Mouse (Mus musculus) kidney, adult 2 months (tissue): ENCODE results near the gene Ctbs. TPM values are rescaled to one million over a fixed set of nuclear protein-coding genes. Genes with fewer than 3 reads are reported as not detected.

Source experiments
- DNase-seq: peaks from one replicate; pipeline ENCODE4 v3.0.0; 2021
- H3K27ac ChIP-seq: fragments of 200-500 bp; 2 replicates; pipeline ENCODE4 v1.5.1; 2012; ENCODE audit warnings: low read depth, low read length, control low read depth, inconsistent platforms; ENCODE audit not compliant: insufficient read depth
- H3K27me3 ChIP-seq: fragments of 200-500 bp; replicated peaks from 2 replicates; pipeline ENCODE4 v1.6.1; 2012; ENCODE audit warnings: mild to moderate bottlenecking, moderate library complexity, low read length, inconsistent platforms; ENCODE audit not compliant: control insufficient read depth, insufficient read depth
- H3K36me3 ChIP-seq: fragments of 200-500 bp; 2 replicates; pipeline ENCODE4 v1.6.1; 2012; ENCODE audit warnings: mild to moderate bottlenecking, moderate library complexity, low read length, inconsistent platforms; ENCODE audit not compliant: control insufficient read depth, insufficient read depth
- H3K4me1 ChIP-seq: fragments of 200-500 bp; 2 replicates; pipeline ENCODE4 v1.6.1; 2011; ENCODE audit warnings: low read length; ENCODE audit not compliant: control insufficient read depth, insufficient read depth
- H3K4me3 ChIP-seq: fragments of 200-500 bp; 2 replicates; pipeline ENCODE4 v1.5.1; 2011; ENCODE audit warnings: mild to moderate bottlenecking, low read depth, low read length, control low read depth; ENCODE audit not compliant: insufficient read depth
- CTCF ChIP-seq: fragments of 200-500 bp; conservative IDR thresholded peaks from 2 replicates; pipeline ENCODE4 v1.5.1; 2011; ENCODE audit warnings: low read depth, mild to moderate bottlenecking, control low read depth, low read length, moderate library complexity, mixed read lengths; ENCODE audit not compliant: insufficient read depth, insufficient read length
- POLR2A ChIP-seq: fragments of 200-500 bp; IDR thresholded peaks from one replicate; pipeline ENCODE4 v1.6.1; 2011; ENCODE audit warnings: low read depth, low read length, control low read depth
- WGBS: fragments of 180-500 bp; shearing (Covaris S2); methylation state at CpG from one replicate; pipeline ENCODE4 v1.1.7; 2018; 5-methylcytosine and 5-hydroxymethylcytosine counted together
- polyA plus RNA-seq: library from polyadenylated mRNA; depleted of rRNA; stranded (reverse); fragments of >200 nt; gene quantifications from 2 replicates; pipeline ENCODE4 v1.2.3, GENCODE M21; 2012; rRNA removed

Gene Ctbs
- polyA plus RNA-seq = 10.5 and 10.7 TPM in 2 replicates

GRCm38 (mm10) chr3:146449745-146450250 is at the start of gene Ctbs:
TSS of gene Ctbs (plus strand) at chr3:146449795.
- peak within 1 kb of the TSS; percentile 99 for H3K4me3 ChIP-seq
- no peak for TF ChIP-seq CTCF
- no peak for TF ChIP-seq POLR2A
- H3K36me3 ChIP-seq = no peaks in the 10 kb centered on the region; the same call in 1 of the 2 replicates
- no peak for DNase-seq
- H3K27me3 ChIP-seq = no peaks in the 10 kb centered on the region
- peak within 1 kb of the TSS; percentile 99 for H3K27ac ChIP-seq
- 32% methylated on average over 9 of the region's 9 CpGs for whole genome bisulfite sequencing
- H3K4me1 ChIP-seq = peaks cover 14% of the 10 kb centered on the region; the same call in 1 of the 2 replicates

- Histone ChIP-seq H3K27ac (peak overlapping the region; percentile 78), H3K4me3 (peak overlapping the region; percentile 94), H3K4me1 (peaks cover 16% of the 10 kb centered on the region; the same call in 1 of the 2 replicates), H3K36me3 (no peaks in the 10 kb centered on the region), H3K27me3 (no peaks in the 10 kb centered on the region)
- DNase-seq = peak; percentile 33
- TF ChIP-seq POLR2A = no peak
- TF ChIP-seq CTCF = no peak
- WGBS = 21% methylated on average over 3 of the region's 3 CpGs
These were observed 45.8 kb upstream of the Ctbs start for GRCm38 (mm10) chr3:146403770-146404169.

GRCm38 (mm10) chr3:146404311-146405201 is 45.0 kb upstream of the Ctbs start, which contains the start of gene Ssx2ip:
TSS of gene Ssx2ip (plus strand) at chr3:146404642.
- under 1% methylated on average over 100 of the region's 100 CpGs for WGBS
- H3K36me3 ChIP-seq = no peaks in the 10 kb centered on the region
- H3K27me3 ChIP-seq = no peaks in the 10 kb centered on the region
- TF ChIP-seq CTCF (no peak), POLR2A (no peak)
- DNase-seq = peak; percentile 98
- H3K4me1 ChIP-seq = peaks cover 16% of the 10 kb centered on the region; the same call in 1 of the 2 replicates
- peak within 1 kb of the TSS; percentile 78 for H3K27ac ChIP-seq
- peak within 1 kb of the TSS; percentile 94 for H3K4me3 ChIP-seq

- H3K36me3 ChIP-seq = no peaks in the 10 kb centered on the region
- H3K27me3 ChIP-seq = no peaks in the 10 kb centered on the region
- TF ChIP-seq CTCF = no peak
- TF ChIP-seq POLR2A = no peak
- 17% methylated on average over 18 of the region's 18 CpGs for WGBS
- DNase-seq = peak; percentile 19
- H3K4me3 ChIP-seq = peak overlapping the region; percentile 94
- peaks cover 16% of the 10 kb centered on the region; the same call in 1 of the 2 replicates for H3K4me1 ChIP-seq
- peak overlapping the region; percentile 73 for H3K27ac ChIP-seq
These were observed 44.2 kb upstream of the Ctbs start for GRCm38 (mm10) chr3:146405213-146406006.

- Histone ChIP-seq H3K36me3 (no peaks in the 10 kb centered on the region), H3K27ac (peak overlapping the region; percentile 86), H3K4me1 (peaks cover 16% of the 10 kb centered on the region; the same call in 1 of the 2 replicates), H3K4me3 (peak overlapping the region; percentile 94), H3K27me3 (no peaks in the 10 kb centered on the region)
- no peak for TF ChIP-seq CTCF
- no peak for TF ChIP-seq POLR2A
- peak; percentile 78 for DNase-seq
- 56% methylated on average over 5 of the region's 5 CpGs for WGBS
These were observed 43.6 kb upstream of the Ctbs start for GRCm38 (mm10) chr3:146406007-146406341.

- peak overlapping the region; percentile 86; the same call in 1 of the 2 replicates for H3K27ac ChIP-seq
- TF ChIP-seq CTCF (no peak), POLR2A (no peak)
- 50% methylated on average over 16 of the region's 16 CpGs for WGBS
- peak; percentile 59 for DNase-seq
- H3K27me3 ChIP-seq = no peaks in the 10 kb centered on the region
- no peaks in the 10 kb centered on the region for H3K36me3 ChIP-seq
- peak overlapping the region; percentile 7; the same call in 1 of the 2 replicates for H3K4me3 ChIP-seq
- H3K4me1 ChIP-seq = peaks cover 16% of the 10 kb centered on the region; the same call in 1 of the 2 replicates
These were observed 42.4 kb upstream of the Ctbs start for GRCm38 (mm10) chr3:146407086-146407721.
